Mouse (Mus musculus): ENCODE data around the gene Cdh7.
"Not testable (repeated sequence)": the region's sequence is repeated elsewhere in the genome, so short reads cannot be mapped to it uniquely, and the experiment has no call there.

Cdh7 gene

GRCm38 (mm10) chr1:110171459-110171858 is 189.2 kb downstream of the Cdh7 start:
- in situ Hi-C loops (cut with MboI; ENCODE audit: low pct_unique_long_range_greater_than_20kb in 1 of 2, low sequenced_read_pairs in 2 of 2, unreplicated experiment in 1 of 2), result not testable (repeated sequence)

Measured in mouse embryonic stem cell (cell line).